ENCODE assay signal across 23 mouse cellular contexts in the genomic region with DNA sequence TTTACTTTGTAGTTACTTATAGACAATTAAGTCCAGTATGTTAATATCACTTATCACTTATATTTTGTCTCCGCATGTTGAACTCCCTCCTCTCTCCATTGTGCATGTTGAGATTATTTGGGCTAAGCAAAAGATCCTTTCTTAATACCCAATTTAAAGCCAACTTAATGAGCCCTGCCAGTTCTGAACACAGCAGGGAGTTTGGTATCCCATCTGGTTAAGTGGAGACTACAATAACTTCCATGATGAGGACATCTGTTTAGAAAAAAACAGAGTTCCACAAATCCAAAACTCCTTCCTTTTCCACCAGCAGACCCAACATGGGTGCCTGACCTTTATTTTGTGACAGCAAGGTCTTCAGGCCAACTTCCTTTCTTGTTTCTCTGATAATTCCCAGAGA.
"Had no signal": no experiment of that assay in that cellular context is flagged by ENCODE, and none has a peak within 500 bp of the region (broad histone marks: within the 10 kb centered on the region; RNA-seq: fewer than 3 reads in every experiment).

No protein-coding gene starts in this region.

- H3K9ac ChIP-seq: limb, embryonic 12.5 days; limb, embryonic 15.5 days; liver, embryonic 14.5 days; liver, postnatal 0 days; lung, embryonic 14.5 days; midbrain, embryonic 12.5 days; neural tube, embryonic 13.5 days had no signal

- DNase-seq: kidney, postnatal 25 days; layer of hippocampus, adult 9-11 months; liver, postnatal 0 days; lung, embryonic 14.5 days; right cerebral cortex, adult 18-20 months; right cerebral cortex, postnatal 14 days; right cerebral cortex, postnatal 4 days; thymus, adult 2 months; thymus, postnatal 14 days; thymus, postnatal 4 days had no signal

- H3K9me3 ChIP-seq: limb, embryonic 12.5 days; limb, embryonic 15.5 days; midbrain, embryonic 12.5 days; neural tube, embryonic 13.5 days had no signal

- H3K4me2 ChIP-seq: limb, embryonic 12.5 days; limb, embryonic 15.5 days; liver, embryonic 11.5 days; lung, embryonic 14.5 days; midbrain, embryonic 12.5 days; neural tube, embryonic 13.5 days had no signal

- H3K4me3 ChIP-seq: layer of hippocampus, adult 2 months; limb, embryonic 12.5 days; limb, embryonic 15.5 days; midbrain, embryonic 12.5 days; myocyte; neural tube, embryonic 13.5 days had no signal

- H3K4me1 ChIP-seq: limb, embryonic 12.5 days; limb, embryonic 15.5 days; midbrain, embryonic 12.5 days; neural tube, embryonic 13.5 days had no signal

- ATAC-seq: liver, postnatal 0 days; lung, postnatal 0 days; midbrain, embryonic 16.5 days had no signal

- H3K27ac ChIP-seq: kidney, postnatal 0 days; layer of hippocampus, adult 2 months; limb, embryonic 12.5 days; limb, embryonic 15.5 days; liver, embryonic 14.5 days; macrophage; midbrain, embryonic 12.5 days; neural tube, embryonic 13.5 days; stomach, postnatal 0 days had no signal

- H3K27me3 ChIP-seq: limb, embryonic 12.5 days; limb, embryonic 15.5 days; midbrain, embryonic 12.5 days; neural tube, embryonic 13.5 days had no signal

- H3K36me3 ChIP-seq: limb, embryonic 12.5 days; limb, embryonic 15.5 days; midbrain, embryonic 12.5 days; neural tube, embryonic 13.5 days had no signal
